Mouse (Mus musculus) heart, adult 9 months (tissue): ENCODE data around the gene Hmgn2.

ENCODE experiments used
- DNase-seq, 2 experiments: peaks; one replicate each; pipeline ENCODE4 v3.0.0; 2022; ENCODE audit warnings: low spot score in 2 of 2

Hmgn2 gene

DNA sequence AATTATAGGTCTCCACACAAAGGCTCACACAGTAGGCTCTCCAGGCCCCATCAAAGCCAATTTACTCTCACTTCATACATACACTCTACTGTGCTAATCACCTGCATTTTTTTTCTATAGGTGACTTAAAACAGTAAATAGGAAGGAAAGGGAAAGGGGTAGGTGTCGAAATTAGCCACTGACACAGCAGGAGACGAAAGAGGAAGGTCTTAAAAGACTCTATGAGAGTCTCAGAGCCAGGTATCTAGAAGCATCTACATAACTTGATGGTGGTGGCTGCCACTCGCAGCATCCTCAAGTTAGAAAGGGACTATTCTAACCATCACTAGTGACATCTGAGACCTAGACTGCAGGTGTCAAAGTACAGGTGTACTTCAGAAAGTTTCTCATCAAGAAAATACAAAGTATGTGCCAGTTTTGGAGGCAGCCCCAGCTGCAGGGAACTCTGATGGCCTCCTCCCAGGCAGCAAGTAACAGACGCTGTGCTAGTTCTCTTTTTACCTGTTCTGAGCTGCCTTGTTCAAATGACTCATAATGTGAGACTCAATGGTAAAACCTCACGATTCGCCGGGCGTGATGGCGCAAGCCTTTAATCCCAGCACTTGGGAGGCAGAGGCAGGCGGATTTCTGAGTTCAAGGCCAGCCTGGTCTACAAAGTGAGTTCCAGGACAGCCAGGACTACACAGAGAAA is 9.7 kb upstream of the Hmgn2 start:
- DNase-seq: no peak

DNA sequence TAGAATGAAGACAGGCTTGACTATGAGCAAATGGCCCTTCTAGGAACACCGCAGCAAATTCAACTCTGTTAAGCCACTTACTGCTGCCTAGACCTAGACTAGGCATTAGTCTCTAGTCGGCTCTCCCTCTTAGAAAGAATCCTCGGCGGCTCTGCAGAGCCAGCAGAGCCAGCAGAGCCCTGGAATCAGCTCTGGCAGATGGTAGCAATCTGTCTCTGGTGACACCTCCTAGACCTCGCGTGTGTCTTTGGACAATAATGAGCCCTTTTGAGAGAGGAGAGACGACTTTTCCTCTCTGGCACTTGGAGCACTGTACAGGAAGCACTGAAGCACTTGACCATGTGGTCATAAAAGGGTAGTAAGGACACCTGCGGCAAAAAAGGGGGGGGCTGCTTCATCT is 3.3 kb upstream of the Hmgn2 start:
- DNase-seq: no peak

DNA sequence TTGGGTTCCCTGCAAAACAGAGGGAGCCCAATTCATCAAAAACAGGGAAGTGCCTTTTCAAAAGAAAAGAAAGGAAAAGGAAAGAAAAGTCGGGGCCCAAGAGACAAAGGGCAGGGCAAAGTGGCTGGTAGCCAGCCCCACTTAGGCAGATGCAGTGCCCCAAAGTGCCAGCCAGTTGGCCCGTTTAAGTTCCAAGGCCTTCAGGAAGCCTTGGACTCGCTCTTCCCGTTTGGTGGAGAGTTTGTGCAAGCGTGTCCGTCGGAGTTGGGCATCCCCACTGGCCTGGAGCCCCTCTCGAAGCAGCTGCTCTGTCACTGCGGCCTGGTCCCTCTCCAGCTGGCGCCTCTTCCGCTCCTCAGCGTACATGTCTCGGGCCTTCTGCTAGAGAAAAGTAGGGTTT is 2.4 kb upstream of the Hmgn2 start:
- DNase-seq: no peak

DNA sequence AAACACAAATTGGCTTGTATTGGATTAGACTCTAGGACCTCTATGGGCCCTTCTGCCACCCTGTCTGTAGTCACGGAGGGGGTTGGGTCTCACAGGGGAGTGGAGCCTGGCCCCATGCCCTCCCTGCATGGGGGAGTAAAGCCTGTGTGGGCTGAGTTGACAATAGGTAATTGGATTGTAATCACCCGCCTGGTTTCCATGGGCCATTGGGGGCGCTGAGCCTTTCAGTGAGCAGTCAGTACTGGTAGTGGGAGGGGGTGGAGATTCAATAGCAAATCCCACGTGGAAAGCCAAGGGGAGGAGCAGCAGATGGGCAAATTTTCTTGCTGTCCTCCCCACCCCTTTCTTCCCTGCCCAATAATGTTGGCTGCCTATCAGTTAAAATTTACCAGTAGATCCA is 1.7 kb upstream of the Hmgn2 start:
- DNase-seq: no peak

DNA sequence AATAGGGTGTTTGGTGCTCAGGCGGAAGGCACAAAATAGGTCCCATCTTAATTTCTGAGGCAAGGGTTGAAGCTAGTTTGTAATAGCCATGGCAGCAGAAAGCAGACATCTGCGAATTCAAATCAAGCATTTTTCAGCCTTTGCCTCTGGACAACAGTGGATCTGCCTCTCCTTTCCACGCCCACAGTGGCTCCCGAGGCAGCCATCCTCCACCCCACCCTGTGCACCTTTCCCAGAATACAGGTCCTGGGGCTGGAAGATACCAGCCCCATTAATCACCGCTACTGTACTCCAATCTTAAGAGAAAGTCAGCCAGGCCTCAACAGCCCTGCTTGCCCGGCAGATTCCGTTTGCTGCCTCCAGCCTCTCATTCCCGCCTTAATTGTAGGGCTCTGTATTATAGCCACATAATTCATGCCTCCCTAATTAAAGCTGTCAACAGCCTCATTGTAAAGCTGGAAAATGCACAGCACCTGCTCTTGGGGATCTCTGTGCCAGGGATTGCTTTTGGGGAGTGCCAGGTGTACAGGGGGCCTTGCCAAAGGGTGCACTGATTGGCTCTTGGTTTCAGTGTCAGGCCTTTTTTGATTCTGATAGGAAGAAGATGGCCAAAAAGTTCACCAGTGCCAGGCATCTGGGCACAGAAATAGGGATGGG is 792 bp upstream of the Hmgn2 start:
- no peak for DNase-seq

DNA sequence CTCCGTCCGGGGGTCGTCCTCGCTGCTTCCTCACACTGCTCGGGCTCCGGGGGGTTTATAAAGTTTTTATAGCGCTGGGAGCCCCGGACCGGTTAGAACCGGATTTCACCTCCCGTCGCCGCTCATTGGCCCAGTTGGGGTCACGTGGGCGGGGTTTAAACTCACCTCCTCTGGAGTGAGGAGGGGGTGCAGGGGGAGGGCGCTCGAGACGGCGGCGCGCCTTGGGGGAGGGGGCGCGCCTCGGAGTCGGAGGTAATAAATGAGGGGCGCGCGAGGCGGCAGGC is 642 bp downstream of the Hmgn2 start:
- peak; percentile 85 to 91 for DNase-seq

DNA sequence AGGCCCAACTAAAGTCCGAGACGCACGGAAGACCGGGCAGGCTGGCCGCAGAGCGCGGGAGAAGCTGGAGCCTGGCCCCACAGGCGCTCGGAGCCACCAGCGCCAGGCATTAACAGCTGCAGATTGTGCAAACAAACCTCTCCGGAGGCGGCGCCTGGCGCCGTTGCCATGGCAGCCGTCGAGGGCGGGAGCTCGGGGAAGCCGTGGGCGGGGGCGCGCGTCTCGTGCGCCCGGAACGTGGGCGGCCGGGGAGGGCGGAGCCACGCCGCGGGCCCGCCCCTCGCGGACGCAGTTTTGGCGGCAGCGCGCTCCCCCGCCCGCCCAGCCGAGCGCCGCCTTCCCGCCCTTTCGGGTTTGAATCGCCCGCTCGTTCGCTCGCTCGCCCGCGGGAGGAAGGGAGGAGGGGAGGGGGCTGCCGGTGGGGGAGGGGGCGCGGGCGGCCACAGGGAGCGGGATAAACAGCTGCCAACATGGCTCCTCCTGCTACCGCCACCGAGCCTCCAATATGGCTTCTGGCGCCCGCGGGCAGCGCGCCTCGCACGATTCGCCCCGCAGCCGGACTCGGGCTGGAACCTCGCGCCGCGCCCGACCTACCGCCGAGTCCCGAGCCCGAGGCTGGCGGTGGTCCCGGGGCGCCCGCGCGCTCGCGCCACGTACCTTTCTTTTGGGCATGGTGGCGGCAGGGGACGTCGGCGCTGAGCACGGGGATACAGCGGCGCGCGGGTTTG is 1.1 kb downstream of the Hmgn2 start:
- peak; percentile 94 to 97 for DNase-seq

DNA sequence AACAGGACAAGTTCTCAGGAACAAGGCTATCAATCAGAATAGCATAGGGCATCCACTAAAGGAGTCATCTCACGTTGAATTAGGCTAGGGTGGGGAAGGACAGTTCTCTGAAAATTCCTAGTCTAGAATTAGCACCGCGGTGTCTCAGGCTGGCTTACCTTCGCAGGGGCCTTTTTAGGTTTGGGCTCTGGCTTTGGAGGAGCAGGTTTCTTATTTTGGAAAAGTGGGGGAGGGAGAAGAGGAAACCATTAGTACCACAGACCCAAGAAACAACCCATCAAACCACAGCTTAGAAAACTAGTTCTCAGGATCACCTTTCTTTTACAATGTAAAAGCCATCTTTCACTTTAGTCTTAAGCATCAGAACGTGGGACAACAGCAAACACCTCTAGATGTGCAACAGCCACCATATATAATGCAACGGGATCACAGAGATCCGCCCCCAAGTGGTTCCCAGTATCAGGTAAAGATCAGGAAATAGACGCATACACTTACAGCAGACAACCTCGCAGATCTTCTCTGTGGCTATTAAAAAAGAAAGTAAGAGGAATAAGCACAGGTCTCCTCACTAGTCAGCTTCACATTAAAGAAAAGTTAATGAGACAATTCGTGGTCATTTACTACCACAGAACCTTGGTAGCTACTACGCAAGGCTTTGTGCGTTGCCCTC is 2.0 kb downstream of the Hmgn2 start:
- no peak for DNase-seq

DNA sequence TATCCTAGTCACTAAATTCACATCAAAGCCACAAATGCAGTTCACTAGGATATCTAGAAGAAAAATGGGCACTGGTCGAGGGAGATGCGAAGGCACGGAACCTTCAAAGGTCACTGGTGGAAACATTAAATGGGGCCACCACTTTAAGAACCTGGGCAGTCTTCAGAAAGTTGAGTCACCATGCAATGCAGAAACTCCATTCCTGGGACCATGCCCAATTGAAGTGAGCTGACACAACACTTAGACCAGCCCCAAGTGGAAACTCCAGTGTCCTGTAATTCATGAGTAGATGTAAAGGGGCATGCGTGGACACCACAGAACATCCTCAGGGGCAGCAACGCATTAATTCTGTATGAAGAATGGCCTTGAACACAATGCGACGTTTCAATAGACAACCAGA is 5.9 kb downstream of the Hmgn2 start:
- DNase-seq: no peak

DNA sequence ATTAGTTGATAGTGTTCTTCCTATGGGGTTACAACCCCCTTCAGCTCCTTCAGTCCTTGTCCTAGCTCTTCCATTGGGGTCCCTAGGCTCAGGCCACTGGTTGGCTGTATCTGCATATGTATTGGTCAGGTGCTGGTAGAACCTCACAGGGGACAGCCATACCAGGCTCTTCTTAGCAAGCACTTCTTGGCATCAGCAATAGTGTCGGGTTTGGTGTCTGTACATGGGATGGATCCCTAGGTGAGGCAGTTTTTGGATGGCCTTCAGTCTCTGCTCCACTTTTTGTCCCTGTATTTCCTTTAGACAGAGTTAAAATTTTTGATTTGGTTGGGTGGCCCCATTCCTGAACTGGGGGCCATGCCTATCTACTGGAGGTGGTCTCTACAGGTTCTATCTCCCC is 9.6 kb downstream of the Hmgn2 start:
- no peak for DNase-seq

DNA sequence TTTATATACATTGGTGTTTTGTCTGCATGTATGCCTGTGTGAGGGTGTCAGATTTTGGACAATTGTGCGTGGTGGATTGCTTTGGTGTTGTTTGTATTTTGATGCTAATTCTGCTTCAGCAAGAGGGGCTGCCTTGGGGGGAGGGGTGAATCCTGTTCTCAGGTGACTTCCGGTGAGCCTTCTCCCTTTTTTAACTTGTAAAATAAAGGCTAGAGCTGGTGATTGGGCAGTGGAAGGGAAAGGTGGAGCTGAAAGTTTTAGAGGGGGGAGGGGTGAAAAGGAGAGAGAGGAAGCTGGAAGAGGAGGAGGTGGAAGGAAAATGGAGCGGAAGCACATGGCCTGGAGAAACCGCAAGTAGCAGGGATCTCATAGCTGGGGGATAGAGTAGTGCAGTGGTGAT is 12.1 kb downstream of the Hmgn2 start:
- DNase-seq: no peak

DNA sequence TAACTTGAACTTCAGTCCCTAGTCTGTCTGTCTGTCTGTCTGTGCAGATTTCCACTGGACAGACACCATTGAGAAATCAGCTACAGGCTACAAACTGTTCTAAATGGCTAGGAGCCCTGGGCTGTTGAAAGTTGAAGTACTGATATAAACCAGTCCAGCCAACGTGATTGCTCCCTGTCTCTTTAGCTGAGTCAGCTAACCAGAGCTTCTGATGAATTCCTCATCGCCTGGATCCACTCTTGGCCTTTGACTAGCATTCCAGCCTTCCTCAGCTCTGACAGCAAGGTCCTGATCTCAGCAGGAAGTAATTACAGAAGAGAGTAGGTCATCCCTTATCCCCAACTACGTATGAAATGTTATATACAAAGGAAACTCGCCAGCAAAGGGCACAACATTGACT is 21.7 kb downstream of the Hmgn2 start:
- no peak for DNase-seq

DNA sequence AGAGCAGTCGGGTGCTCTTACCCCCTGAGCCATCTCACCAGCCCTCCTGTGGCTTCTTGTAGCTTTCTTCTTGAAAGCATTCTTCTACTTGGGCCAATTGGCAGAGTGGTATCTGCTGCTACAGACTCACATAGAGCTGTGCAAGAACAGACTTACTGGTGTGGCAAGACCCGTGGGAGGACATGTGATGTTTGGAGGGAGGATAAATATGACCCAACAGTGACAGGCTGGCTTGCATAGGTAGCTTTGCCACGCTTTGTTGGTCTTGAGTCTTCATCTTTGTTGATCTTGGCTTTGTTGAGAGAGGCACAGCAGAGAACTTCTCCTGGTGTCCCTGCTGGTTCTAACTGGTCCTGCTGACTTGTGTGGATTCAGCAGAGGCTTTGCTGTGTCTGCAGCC is 24.7 kb downstream of the Hmgn2 start:
- DNase-seq: no peak

DNA sequence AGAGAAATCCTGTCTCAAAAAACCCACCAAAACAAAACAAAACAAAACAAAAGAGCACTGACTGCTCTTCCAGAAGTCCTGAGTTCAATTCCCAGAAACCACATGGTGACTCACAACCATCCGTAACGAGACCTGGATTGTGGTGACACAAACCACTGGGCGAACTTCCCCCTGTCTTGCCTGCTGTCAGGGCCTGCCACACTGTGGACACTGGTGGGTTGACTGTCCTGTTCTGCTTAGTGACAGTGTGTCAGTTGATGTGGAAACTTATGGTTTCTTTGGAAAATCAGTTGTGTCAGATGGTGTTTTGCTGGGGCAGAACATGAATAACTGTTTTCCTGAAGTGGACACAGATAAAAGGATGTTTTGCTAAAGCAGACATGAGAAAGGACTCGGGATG is 25.8 kb downstream of the Hmgn2 start:
- DNase-seq: no peak

DNA sequence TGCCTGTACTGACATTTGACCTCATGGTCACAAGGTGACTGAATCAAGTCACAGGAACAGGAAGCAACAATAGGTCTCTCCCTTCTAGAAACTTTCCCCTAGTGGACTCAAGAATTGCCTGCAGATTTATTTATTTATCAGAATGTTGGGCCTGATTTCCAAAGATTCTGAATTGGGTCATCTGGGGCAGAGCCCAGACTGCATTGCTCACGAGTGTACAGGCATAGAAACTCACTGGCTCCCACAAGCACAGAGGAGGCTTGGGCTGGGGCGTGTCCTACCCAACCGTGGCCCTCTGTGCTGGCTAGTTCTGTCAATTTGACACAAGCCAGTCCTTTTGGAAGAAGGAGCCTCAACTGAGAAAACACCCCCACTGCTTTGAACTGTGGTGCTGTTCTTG is 26.9 kb downstream of the Hmgn2 start:
- peak; percentile 28 to 46 for DNase-seq

DNA sequence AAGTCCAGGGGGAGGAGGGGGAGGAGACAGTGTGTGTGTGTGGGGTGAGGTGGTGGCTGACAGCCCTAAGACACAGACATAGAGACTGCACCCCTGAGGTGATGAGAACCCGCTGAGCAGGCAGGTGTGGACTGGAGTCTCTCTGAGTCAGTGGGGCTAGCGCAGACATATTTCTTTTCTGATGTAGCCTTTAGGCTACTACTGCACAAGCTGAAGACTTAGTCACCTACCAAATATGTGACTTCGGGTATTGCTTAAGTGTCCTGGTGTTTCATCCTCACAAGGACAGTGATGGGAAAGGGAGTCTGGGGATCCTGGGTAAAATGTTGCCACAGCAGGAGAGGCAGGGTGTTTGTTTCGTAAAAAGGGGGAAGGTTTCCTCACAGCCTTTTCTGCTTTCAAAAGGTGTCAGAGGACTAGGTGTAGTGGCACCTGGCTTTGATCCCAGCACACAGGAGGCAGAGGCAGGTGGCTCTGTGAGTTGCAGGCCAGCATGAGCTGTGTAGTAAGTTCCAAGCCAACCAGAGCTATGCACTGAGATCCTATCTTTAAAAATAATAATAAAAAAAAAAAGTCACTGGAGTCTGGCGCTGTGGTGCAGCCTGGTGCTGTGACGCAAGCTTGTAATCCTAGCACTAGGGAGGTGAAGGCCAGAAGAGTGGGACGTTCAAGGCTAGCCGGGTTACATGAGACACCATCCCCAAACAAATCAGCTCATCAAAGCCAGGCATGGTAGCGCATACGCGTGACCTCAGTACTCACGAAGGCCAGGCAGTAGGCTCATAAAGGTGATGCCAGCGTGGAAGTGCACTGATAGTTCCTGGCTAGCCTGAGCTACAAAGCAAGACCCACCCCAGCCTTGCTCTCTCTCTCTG is 27.8 kb downstream of the Hmgn2 start:
- DNase-seq: no peak

DNA sequence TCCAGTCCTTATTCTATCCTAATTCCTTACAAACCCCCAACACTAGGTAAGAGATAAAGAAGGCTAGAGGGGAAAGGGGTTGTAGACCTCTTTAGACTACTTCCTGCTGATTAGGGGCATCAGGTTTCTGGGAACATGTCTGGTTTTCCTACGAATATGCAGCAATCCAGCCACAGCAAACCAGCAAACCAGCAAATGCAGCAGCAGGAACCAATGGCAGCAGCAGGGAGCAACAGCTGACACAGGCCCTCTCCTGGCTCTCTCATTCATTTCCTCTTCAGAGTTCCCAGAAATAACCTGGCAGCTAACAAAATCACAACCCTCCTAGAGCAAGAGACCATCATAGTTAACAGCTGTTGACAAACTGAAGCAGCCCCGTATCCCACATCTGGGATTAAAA is 30.4 kb downstream of the Hmgn2 start:
- DNase-seq: no peak

DNA sequence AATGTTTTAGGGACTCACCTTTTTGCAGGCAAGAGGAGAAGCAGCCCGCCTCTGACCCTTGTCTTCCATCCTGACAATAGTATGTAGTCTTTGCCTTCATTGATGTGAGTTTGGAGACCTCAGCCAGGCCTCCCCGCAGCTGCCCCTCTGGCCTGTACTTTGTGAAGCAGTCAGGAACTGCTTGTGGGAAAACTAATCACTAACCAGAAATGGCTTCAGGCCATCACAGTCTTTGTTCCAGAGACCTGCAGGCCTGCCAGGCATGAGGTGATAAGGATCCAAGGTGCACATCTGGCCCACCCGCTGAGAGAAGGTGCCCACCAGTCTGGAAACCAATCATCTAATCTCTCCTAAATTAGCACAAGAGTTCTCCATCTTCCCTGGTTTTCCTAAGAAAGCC is 36.7 kb downstream of the Hmgn2 start:
- DNase-seq: no peak

DNA sequence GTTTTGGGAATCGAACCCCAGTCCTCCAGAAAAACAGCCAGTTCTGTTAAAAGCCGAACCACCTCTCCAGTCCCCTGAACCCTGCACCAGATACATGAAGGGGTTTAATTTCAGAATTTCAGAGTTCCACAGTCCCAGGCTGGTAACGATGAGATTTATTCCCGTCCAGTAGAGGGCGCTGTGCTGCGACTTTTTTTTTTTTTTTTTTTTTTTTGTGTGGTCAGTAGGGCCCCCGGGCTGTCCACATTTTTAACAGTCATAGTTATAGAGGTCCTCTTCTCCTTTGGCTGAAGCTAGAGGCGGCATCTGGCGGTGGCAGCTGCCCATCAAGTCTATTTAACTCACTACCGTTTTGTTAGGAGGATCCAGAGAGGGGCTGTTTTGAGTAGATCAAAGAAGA is 37.1 kb downstream of the Hmgn2 start:
- no peak for DNase-seq

DNA sequence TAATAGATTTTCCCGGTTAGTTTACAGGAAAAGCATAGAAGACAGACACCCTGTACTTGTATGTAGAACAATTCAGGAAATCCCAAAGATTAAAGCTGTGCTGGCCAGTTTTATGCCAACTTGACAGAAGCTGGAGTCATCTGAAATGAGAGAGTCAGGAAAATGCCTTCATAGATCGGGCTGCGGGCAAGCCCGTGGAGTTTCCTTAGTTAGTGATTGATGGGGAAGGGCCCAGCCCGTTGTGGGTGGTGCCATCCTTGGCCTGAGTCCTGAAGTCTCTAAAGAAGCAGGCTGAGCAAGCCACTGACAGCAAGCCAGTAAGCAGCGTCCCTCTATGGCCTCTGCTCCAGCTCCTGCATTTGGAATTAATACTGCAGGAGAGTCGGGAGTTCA is 39.2 kb downstream of the Hmgn2 start:
- DNase-seq: no peak

DNA sequence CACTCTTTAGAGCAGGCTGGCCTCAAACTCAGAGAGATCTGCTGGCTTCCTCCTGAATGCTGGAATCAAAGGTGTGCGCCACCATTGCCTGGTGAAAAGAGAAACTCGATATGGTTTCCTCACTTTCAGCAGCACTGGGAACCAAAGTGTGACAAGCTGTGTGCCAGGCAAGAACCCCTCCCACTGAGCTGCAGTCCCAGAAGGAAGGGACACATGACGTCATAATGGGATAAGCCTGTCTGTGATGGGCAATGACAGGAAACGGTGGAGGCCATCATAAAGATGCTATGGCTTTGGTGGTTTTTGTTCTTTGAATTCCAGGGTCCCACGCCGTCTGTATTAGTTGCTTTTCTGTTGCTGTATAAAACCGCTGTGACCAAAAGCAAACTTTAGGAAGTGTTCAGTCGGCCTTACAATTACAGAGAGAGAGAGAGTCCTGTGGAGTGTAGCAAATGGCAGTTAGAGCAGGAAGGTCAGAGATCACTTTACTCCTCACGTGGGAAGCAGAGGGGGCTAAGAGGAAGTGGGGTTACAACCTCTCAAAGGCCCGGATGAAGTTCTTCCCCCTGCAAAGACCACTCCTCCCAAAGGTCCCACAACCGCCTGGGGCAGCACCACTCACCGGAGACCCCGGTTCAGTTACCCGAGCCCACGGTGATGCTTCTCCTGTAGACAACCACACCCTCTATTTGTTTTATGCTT is 39.7 kb downstream of the Hmgn2 start:
- peak in 1 of 2 experiments; percentile 12 for DNase-seq
